21 mouse cellular contexts compared by ENCODE assay signal in genomic region chr5:113393766-113394165, GRCm38 (mm10). TPM values are rescaled to one million over a fixed set of nuclear protein-coding genes. Genes with fewer than 3 reads are reported as not detected.
"Had no signal": no experiment of that assay in that cellular context is flagged by ENCODE, and none has a peak within 500 bp of the region (broad histone marks: within the 10 kb centered on the region; RNA-seq: fewer than 3 reads in every experiment).

No protein-coding gene starts in this region.

- H3K36me3 ChIP-seq: kidney, embryonic 15.5 days; limb, embryonic 13.5 days; liver, embryonic 15.5 days; midbrain, embryonic 13.5 days; neural tube, embryonic 12.5 days had no signal

- H3K27me3 ChIP-seq: kidney, embryonic 15.5 days; liver, embryonic 15.5 days; midbrain, embryonic 13.5 days; neural tube, embryonic 12.5 days had no signal

- H3K9me3 ChIP-seq: kidney, embryonic 15.5 days; limb, embryonic 13.5 days; liver, embryonic 15.5 days; midbrain, embryonic 13.5 days; neural tube, embryonic 12.5 days had no signal

- H3K4me1 ChIP-seq: limb, embryonic 13.5 days; liver, embryonic 15.5 days had no signal

- H3K4me3 ChIP-seq: kidney, embryonic 15.5 days; limb, embryonic 13.5 days; liver, embryonic 15.5 days; midbrain, embryonic 13.5 days; neural tube, embryonic 12.5 days had no signal

- DNase-seq: kidney, adult 2 months; kidney, postnatal 14 days; left cerebral cortex, postnatal 4 days; lung, adult 2 months; lung, postnatal 36 days; thymus, adult 18-20 months; thymus, postnatal 36 days had no signal

- H3K9ac ChIP-seq: kidney, embryonic 15.5 days; limb, embryonic 13.5 days; liver, embryonic 15.5 days; midbrain, embryonic 13.5 days; neural tube, embryonic 12.5 days had no signal

- H3K4me2 ChIP-seq: kidney, embryonic 15.5 days; limb, embryonic 13.5 days; liver, embryonic 11.5 days; liver, embryonic 15.5 days; midbrain, embryonic 13.5 days; neural tube, embryonic 12.5 days had no signal

- H3K27ac ChIP-seq: kidney, embryonic 15.5 days; limb, embryonic 13.5 days; liver, embryonic 15.5 days; midbrain, embryonic 13.5 days; neural tube, embryonic 12.5 days; stomach, postnatal 0 days had no signal

RNA-seq across cellular contexts. Expression of gene Aym1, which starts 36.7 kb away (rescaled TPM):
- total RNA-seq: left cerebral cortex, postnatal 10 days; left cerebral cortex, postnatal 4 days; megakaryocyte progenitor cell, adult 5-6 weeks; monocyte, adult 5-6 weeks; neutrophil, adult 5-6 weeks had no signal
- polyA plus RNA-seq: intestine, embryonic 16.5 days; kidney, adult 2 months; kidney, embryonic 15.5 days; large intestine, adult 2 months; limb, embryonic 13.5 days; liver, embryonic 11.5 days; liver, embryonic 15.5 days; lung, adult 2 months; lung, postnatal 0 days; midbrain, embryonic 13.5 days; neural tube, embryonic 12.5 days; stomach, postnatal 0 days had no signal
